Mouse (Mus musculus) fibroblast of lung, adult 2 months (primary cell): Measurements from ENCODE around the gene Cep126.

ENCODE experiments used
- DNase-seq: peaks from one replicate; pipeline ENCODE4 v3.0.0-alpha.2; 2011; ENCODE audit warnings: low read depth

Gene Cep126

GRCm38 (mm10) chr9:8134117-8134574, at the start of gene Cep126:
Gene Cep126 (minus strand): TSS chr9:8134294.
- no peak for DNase-seq

DNA sequence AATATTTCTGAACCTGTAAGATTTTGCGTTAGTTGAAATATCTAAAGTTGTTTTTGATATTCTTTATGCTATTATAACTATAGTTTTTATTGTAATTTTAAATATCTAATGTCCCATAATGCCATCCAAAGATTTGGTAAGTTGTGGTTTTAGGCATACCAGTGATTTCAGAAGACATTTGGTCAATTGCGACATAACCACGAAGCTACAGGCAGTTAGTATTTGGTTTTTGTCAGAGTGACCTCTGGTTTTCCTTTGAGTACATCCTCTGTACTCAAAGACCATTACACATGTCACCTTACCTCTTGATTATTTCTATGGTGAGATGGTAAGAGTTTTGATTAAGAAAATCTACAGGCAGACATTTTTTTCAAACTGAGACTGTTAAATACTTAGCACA, 45.5 kb upstream of the Cep126 start:
- DNase-seq: no peak

DNA sequence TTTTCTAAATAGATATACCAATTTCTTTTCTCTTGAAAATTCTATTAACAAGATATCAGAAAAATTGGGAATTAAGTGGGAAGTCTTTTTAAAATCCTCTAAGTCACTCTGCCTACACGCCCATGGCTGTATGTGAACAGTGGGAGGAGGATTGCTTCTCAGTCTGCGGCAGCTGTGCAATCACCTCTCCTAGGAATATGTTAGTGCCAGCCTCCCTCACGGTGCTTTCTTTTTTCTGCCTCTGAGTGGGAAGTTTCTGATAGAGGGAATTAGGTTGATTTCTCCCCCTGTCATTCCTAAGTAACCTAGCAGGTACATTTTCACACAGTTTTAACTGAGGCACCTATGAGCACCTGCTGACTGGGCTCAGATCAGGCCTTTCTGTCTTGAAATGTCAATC, 43.0 kb upstream of the Cep126 start:
- DNase-seq: no peak

- DNase-seq: no peak
Observed at GRCm38 (mm10) chr9:8157011-8157410, 22.9 kb upstream of the Cep126 start.

- no peak for DNase-seq
Observed at GRCm38 (mm10) chr9:8139501-8139900, 5.4 kb upstream of the Cep126 start.

GRCm38 (mm10) chr9:8133586-8134115, 443 bp downstream of the Cep126 start:
- DNase-seq: no peak

- DNase-seq: no peak
Observed at GRCm38 (mm10) chr9:8123495-8123894, 10.6 kb downstream of the Cep126 start.

- DNase-seq: no peak
Observed at GRCm38 (mm10) chr9:8114516-8114915, 19.6 kb downstream of the Cep126 start.

DNA sequence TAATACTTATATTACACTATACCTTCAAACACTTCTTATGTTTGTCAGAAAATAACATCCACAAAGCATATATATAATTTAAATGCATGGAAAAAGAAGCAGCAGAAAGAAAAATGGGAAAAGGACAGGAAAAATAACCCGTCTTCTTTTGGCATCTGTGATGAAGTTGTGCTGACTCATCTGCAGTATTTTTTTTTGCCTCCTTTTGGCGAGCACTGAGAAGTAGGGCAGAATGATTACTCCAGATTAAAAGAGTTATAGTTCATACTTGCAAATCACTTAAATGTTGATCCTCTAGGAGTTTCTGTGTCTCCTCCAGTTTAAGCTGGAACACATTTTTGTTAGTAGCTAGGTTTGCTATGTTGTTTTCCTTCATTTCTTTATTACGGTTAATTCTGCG, 31.0 kb downstream of the Cep126 start:
- peak; percentile 3 for DNase-seq

- no peak for DNase-seq
Observed at GRCm38 (mm10) chr9:8100962-8101361, 33.1 kb downstream of the Cep126 start.

- no peak for DNase-seq
Observed at GRCm38 (mm10) chr9:8078882-8079281, 55.2 kb downstream of the Cep126 start.

DNA sequence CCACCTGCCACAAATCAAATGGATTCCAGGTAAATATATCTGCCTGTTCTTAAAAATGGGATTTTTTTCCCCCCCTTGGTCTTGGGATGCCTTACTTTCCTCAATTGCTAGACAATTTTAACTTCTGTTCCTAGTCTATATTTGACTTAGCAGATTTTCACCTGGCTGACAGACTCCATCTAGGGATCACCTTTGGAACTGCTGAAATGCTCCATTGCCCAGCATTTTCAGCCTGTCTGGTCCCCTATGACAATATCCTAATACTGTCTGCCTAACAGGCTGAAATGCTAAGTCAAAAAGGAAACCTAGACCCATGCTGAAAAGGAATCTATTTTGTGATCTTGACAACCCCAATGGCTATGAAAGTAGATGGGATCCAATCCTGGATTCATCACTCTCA, 59.7 kb downstream of the Cep126 start:
- DNase-seq: peak; percentile 24

DNA sequence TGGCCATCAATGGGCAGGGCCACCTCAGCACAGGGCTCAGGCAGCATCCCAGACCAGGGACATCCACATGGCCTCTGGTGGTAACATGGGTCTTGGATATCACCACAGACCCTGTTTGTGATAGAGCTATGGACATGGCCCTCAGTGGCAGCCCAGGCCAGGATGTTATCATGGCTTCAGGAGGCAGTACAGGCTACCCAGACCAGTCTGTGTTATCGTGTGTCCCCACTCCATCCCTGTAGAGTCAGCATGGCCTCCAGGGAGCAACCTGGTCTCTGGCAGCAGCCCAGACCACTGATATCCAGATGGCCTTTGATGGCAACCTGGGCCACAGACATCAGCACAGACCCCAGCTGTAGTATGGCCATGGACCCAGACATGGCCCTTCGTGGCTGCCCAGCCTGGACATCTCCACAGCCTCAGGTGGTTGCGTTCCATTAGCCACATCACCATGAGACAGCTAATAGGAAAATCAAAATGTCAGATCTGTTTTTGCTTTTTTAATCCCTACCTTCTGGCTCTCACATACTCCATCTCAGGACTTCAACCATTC, 60.8 kb downstream of the Cep126 start:
- no peak for DNase-seq

GRCm38 (mm10) chr9:8059636-8060035, 74.5 kb downstream of the Cep126 start:
- DNase-seq: no peak

DNA sequence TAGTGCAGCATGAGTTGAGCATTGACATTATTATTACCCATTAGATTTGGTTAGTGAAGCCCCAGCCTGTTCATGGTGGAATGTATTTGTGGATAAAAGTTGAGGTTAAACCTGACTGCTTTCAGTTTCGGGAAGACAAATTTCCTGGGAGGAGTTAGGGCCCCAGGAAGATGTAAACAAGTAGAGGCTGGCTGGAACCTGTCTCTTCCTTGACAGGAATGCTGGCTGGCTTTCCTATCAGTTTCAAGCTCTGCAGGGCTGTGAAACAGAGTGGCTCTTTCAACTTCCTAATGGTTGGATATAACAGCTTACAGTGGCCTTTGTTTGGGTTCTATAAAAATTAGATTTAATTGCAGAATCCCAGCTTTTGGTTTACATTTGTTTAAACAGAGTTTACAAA, 79.3 kb downstream of the Cep126 start:
- no peak for DNase-seq

GRCm38 (mm10) chr9:8043044-8043387, 91.1 kb downstream of the Cep126 start:
- DNase-seq: no peak

GRCm38 (mm10) chr9:8042338-8043043, 91.6 kb downstream of the Cep126 start, which contains the start of gene Cfap300:
Gene Cfap300 (minus strand): TSS chr9:8042823.
- DNase-seq: peak; percentile 87

- no peak for DNase-seq
Observed at GRCm38 (mm10) chr9:8035546-8035945, 98.5 kb downstream of the Cep126 start.

- no peak for DNase-seq
Observed at GRCm38 (mm10) chr9:8035091-8035490, 99.0 kb downstream of the Cep126 start.

- DNase-seq: no peak
Observed at GRCm38 (mm10) chr9:8034143-8034542, 100.0 kb downstream of the Cep126 start.

- no peak for DNase-seq
Observed at GRCm38 (mm10) chr9:8032847-8033246, 101.2 kb downstream of the Cep126 start.
